Mouse (Mus musculus) embryonic facial prominence, embryonic 14.5 days (tissue): ENCODE results near the gene Ripply1. TPM values are rescaled to one million over a fixed set of nuclear protein-coding genes. Genes with fewer than 3 reads are reported as not detected.

ENCODE experiments used
- ATAC-seq: fragments of 200-750 bp; cut with Nextera tagmentation; 2 replicates; pipeline ENCODE4 v1.8.0; 2017; ENCODE audit warnings: low read depth, moderate number of reproducible peaks, moderate TSS enrichment
- DNase-seq: peaks from one replicate; pipeline ENCODE4 v3.0.0-alpha.2; 2015; ENCODE audit warnings: low spot score
- H3K27ac ChIP-seq: fragments of 300-500 bp; sonication (generic); replicated peaks from 2 replicates; pipeline ENCODE4 v1.5.1; 2014; ENCODE audit warnings: low read depth, mild to moderate bottlenecking, low read length, moderate library complexity
- H3K27me3 ChIP-seq: fragments of 300-500 bp; sonication (generic); replicated peaks from 2 replicates; pipeline ENCODE4 v1.6.1; 2014; ENCODE audit warnings: low read length; ENCODE audit not compliant: control insufficient read depth, insufficient read depth
- H3K36me3 ChIP-seq: fragments of 300-500 bp; sonication (generic); 2 replicates; pipeline ENCODE4 v1.6.1; 2014; ENCODE audit warnings: low read length, mixed read lengths; ENCODE audit not compliant: control insufficient read depth, insufficient read depth
- H3K4me1 ChIP-seq: fragments of 300-500 bp; sonication (generic); 2 replicates; pipeline ENCODE4 v1.6.1; 2014; ENCODE audit warnings: antibody characterized with exemption, low read length; ENCODE audit not compliant: control insufficient read depth, insufficient read depth
- H3K4me2 ChIP-seq: fragments of 300-500 bp; sonication (generic); 2 replicates; pipeline ENCODE4 v1.6.1; 2014; ENCODE audit warnings: low read depth, mild to moderate bottlenecking, low read length, moderate library complexity, mixed read lengths
- H3K4me3 ChIP-seq: fragments of 300-500 bp; sonication (generic); 2 replicates; pipeline ENCODE4 v1.5.1; 2014; ENCODE audit warnings: low read depth, mild to moderate bottlenecking, low read length
- H3K9ac ChIP-seq: fragments of 300-500 bp; sonication (generic); 2 replicates; pipeline ENCODE4 v1.6.1; 2014; ENCODE audit warnings: low read depth, mild to moderate bottlenecking, low read length, moderate library complexity, mixed read lengths
- H3K9me3 ChIP-seq: fragments of 300-500 bp; sonication (generic); 2 replicates; pipeline ENCODE4 v1.6.1; 2016; ENCODE audit warnings: low read length; ENCODE audit not compliant: control insufficient read depth
- WGBS: fragments of 180-500 bp; shearing (Covaris S2); extraction: QIAGEN DNeasy Blood & Tissue Kit; methylation state at CpG from one replicate; pipeline ENCODE4 v1.1.7; 2014; 5-methylcytosine and 5-hydroxymethylcytosine counted together
- polyA plus RNA-seq: library from polyadenylated mRNA; unstranded; fragments of >200 nt; fragmentation: Nextera tagmentation; extraction: Ambion mirVana; gene quantifications from 2 replicates; pipeline ENCODE4 v1.2.1, GENCODE M21; 2014

Gene Ripply1
- polyA plus RNA-seq: 0.52 and 0.79 TPM in 2 replicates

GRCm38 (mm10) chrX:139782278-139783044 lies at the start of gene Ripply1:
Ripply1 (minus strand) TSS chrX:139782353.
- Histone ChIP-seq H3K4me2 (no peak within 1 kb of the TSS), H3K4me3 (no peak within 1 kb of the TSS), H3K27me3 (peaks cover 8% of the 10 kb centered on the region; the same call in 1 of the 2 replicates), H3K36me3 (no peaks in the 10 kb centered on the region), H3K27ac (no peak within 1 kb of the TSS), H3K4me1 (no peaks in the 10 kb centered on the region), H3K9me3 (no peaks in the 10 kb centered on the region), H3K9ac (no peak within 1 kb of the TSS)
- DNase-seq: no peak
- 47% methylated on average over 6 of the region's 6 CpGs for WGBS
- ATAC-seq: no peak

GRCm38 (mm10) chrX:139828363-139829092 lies 46.4 kb upstream of the Ripply1 start:
- ATAC-seq (no peak), DNase-seq (no peak)
- Histone ChIP-seq H3K27me3 (no peaks in the 10 kb centered on the region; the same call in none of the 2 replicates), H3K36me3 (peaks cover 3% of the 10 kb centered on the region; the same call in 1 of the 2 replicates), H3K27ac (no peak overlapping the region), H3K4me3 (no peak overlapping the region), H3K4me2 (no peak overlapping the region), H3K4me1 (no peaks in the 10 kb centered on the region), H3K9ac (no peak overlapping the region), H3K9me3 (no peaks in the 10 kb centered on the region)
- 86% methylated on average over 6 of the region's 6 CpGs for WGBS

- no peak overlapping the region for H3K9ac ChIP-seq
- DNase-seq: no peak
- no peak for ATAC-seq
- no peak overlapping the region for H3K4me2 ChIP-seq
- H3K36me3 ChIP-seq: peaks cover 8% of the 10 kb centered on the region; the same call in 1 of the 2 replicates
- WGBS: 81% methylated on average over 4 of the region's 4 CpGs
- no peak overlapping the region for H3K4me3 ChIP-seq
- H3K9me3 ChIP-seq: no peaks in the 10 kb centered on the region
- peaks cover 3% of the 10 kb centered on the region for H3K27me3 ChIP-seq
- no peaks in the 10 kb centered on the region for H3K4me1 ChIP-seq
- H3K27ac ChIP-seq: no peak overlapping the region
Observed at GRCm38 (mm10) chrX:139826926-139827325, 44.8 kb upstream of the Ripply1 start.

DNA sequence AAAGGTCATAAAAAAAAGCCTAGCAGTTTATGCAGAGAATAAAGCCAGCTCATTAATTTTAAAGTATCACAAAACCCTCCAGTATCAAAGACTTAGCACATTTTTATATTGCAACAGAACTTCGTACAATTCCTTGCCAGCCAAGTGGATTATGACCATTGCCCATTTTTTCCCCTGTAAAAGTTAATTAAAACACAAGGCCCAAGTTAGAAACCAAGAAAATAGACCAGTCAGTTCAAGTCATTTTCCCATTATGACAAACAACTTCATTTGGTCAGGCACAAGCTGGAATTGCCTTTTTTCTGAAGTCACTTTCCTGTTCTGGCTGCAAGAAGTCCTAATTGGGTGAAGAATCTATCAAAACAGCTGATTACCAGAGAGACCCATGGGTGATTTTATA lies 43.2 kb upstream of the Ripply1 start:
- no peak overlapping the region for H3K4me2 ChIP-seq
- no peaks in the 10 kb centered on the region for H3K9me3 ChIP-seq
- DNase-seq: no peak
- H3K27me3 ChIP-seq: peaks cover 3% of the 10 kb centered on the region
- ATAC-seq: no peak
- no peak overlapping the region for H3K4me3 ChIP-seq
- peaks cover 6% of the 10 kb centered on the region; the same call in 1 of the 2 replicates for H3K36me3 ChIP-seq
- H3K9ac ChIP-seq: no peak overlapping the region
- WGBS: 85% methylated on average over 1 of the region's 1 CpGs
- no peaks in the 10 kb centered on the region for H3K4me1 ChIP-seq
- H3K27ac ChIP-seq: no peak overlapping the region

GRCm38 (mm10) chrX:139815201-139815600 lies 33.0 kb upstream of the Ripply1 start:
- Histone ChIP-seq H3K27ac (no peak overlapping the region), H3K9ac (no peak overlapping the region), H3K4me2 (no peak overlapping the region), H3K4me3 (no peak overlapping the region), H3K36me3 (no peaks in the 10 kb centered on the region), H3K4me1 (no peaks in the 10 kb centered on the region), H3K27me3 (peaks cover 5% of the 10 kb centered on the region), H3K9me3 (no peaks in the 10 kb centered on the region)
- DNase-seq (no peak), ATAC-seq (no peak)
- 71% methylated on average over 5 of the region's 5 CpGs for WGBS

DNA sequence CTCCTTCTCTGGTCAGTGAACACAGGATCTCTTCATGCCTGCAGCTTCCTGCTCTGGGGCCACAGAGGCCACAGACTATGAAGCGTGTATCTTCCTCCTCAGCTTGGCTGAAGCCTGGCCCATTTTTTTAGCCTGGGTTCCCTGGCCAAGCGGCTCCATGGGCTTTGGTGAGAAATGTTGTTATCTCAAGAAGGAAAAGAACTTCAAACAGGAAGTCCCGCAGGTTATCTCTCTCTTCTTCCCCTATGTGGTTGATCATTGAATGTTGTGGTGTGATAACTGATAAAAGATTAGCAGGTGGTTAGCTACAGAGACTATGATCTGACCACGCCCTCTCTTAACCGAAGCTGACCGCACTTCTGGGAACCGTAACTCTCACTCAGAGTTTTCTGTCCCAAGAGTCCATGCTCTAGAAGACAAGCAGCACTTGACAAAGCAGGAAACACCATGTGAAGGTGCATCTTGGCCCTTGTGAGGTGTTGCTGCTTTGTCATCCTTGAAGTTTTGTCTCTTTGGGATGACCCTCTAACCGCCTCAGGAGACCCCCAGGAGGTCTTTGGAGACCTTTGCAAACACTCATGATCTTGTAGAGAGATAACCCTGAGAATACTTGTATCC lies 32.0 kb upstream of the Ripply1 start:
- Histone ChIP-seq H3K4me2 (no peak overlapping the region), H3K36me3 (no peaks in the 10 kb centered on the region), H3K4me1 (no peaks in the 10 kb centered on the region), H3K4me3 (no peak overlapping the region), H3K27ac (no peak overlapping the region), H3K27me3 (peaks cover 4% of the 10 kb centered on the region), H3K9ac (no peak overlapping the region), H3K9me3 (no peaks in the 10 kb centered on the region)
- 83% methylated on average over 8 of the region's 8 CpGs for WGBS
- DNase-seq (no peak), ATAC-seq (no peak)

DNA sequence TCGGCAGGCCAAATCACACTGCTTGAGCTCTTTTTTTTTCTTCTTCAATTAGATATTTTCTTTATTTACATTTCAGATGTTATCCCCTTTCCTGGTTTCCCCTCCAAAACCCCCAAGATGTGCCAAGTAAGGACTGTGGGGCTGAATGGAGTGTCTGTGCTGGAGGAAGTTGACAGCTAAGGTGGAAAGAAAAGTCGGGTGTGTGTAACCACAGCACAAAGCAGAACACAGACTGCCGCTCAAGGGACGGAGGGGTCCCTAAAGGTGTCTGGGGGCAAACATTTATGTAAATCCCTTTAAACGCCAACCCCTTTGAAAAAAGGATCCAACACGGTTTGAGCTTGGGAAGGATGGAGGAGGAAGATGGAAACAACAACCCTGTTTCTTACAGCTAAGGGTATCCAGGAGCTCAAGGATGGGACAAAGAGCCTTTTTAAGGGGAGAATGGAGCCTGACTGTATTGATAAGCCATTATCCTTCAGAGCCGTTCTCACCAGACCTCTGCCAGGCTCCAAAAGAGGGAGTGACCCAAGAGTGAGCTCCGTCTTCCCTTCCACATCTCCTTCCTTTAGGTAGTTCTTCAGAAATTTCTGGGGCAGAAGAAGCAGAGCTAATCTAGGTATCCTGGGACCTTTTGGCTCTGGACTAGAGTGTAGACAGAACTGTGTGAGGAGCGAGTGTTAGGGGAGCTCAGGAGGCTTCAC lies 31.3 kb upstream of the Ripply1 start:
- Histone ChIP-seq H3K9ac (no peak overlapping the region), H3K4me1 (no peaks in the 10 kb centered on the region), H3K4me3 (no peak overlapping the region), H3K27ac (no peak overlapping the region), H3K9me3 (no peaks in the 10 kb centered on the region), H3K27me3 (peaks cover 4% of the 10 kb centered on the region), H3K4me2 (no peak overlapping the region), H3K36me3 (no peaks in the 10 kb centered on the region)
- DNase-seq (no peak), ATAC-seq (no peak)
- WGBS: 74% methylated on average over 9 of the region's 9 CpGs

- no peak for DNase-seq
- no peak overlapping the region for H3K4me2 ChIP-seq
- 62% methylated on average over 3 of the region's 3 CpGs for WGBS
- no peaks in the 10 kb centered on the region for H3K9me3 ChIP-seq
- no peak overlapping the region for H3K4me3 ChIP-seq
- H3K27ac ChIP-seq: no peak overlapping the region
- H3K4me1 ChIP-seq: no peaks in the 10 kb centered on the region
- no peak for ATAC-seq
- H3K36me3 ChIP-seq: no peaks in the 10 kb centered on the region
- no peak overlapping the region for H3K9ac ChIP-seq
- peaks cover 4% of the 10 kb centered on the region for H3K27me3 ChIP-seq
Observed at GRCm38 (mm10) chrX:139812636-139813298, 30.6 kb upstream of the Ripply1 start.
